Mouse (Mus musculus) frontal cortex, postnatal 25 days (tissue): ENCODE results near the gene Ndufv1.
"Not testable (repeated sequence)": the region's sequence is repeated elsewhere in the genome, so short reads cannot be mapped to it uniquely, and the experiment has no call there.

Experiments used
- DNase-seq, 2 experiments: peaks; one replicate each; pipeline ENCODE4 v3.0.0; 2022; ENCODE audit warnings: low spot score in 2 of 2

Gene Ndufv1

GRCm38 (mm10) chr19:4012432-4013022 is at the start of gene Ndufv1:
Ndufv1 (minus strand) TSS chr19:4012806.
- peak; percentile 95 to 96 for DNase-seq

GRCm38 (mm10) chr19:4060899-4061465 is 48.4 kb upstream of the Ndufv1 start:
- no peak for DNase-seq

GRCm38 (mm10) chr19:4060044-4060898 is 47.7 kb upstream of the Ndufv1 start:
- DNase-seq = not testable (repeated sequence)

GRCm38 (mm10) chr19:4059069-4059740 is 46.6 kb upstream of the Ndufv1 start, which contains the start of gene Gstp3:
Gstp3 (minus strand) TSS chr19:4059569.
- no peak for DNase-seq

GRCm38 (mm10) chr19:4058581-4058980 is 46.0 kb upstream of the Ndufv1 start:
- DNase-seq = no peak

GRCm38 (mm10) chr19:4057962-4058361 is 45.4 kb upstream of the Ndufv1 start:
- DNase-seq = no peak

- DNase-seq = no peak
These were observed 44.8 kb upstream of the Ndufv1 start for GRCm38 (mm10) chr19:4057389-4057788.

GRCm38 (mm10) chr19:4056727-4057126 is 44.1 kb upstream of the Ndufv1 start:
- DNase-seq = no peak

GRCm38 (mm10) chr19:4055947-4056693 is 43.5 kb upstream of the Ndufv1 start:
- DNase-seq = no peak

- DNase-seq = no peak
These were observed 42.8 kb upstream of the Ndufv1 start for GRCm38 (mm10) chr19:4055216-4055946.

GRCm38 (mm10) chr19:4054613-4055012 is 42.0 kb upstream of the Ndufv1 start:
- DNase-seq = no peak

GRCm38 (mm10) chr19:4052516-4053030 is 40.0 kb upstream of the Ndufv1 start:
- no peak for DNase-seq

GRCm38 (mm10) chr19:4051741-4052515 is 39.3 kb upstream of the Ndufv1 start:
- peak in 1 of 2 experiments; percentile 50 for DNase-seq

- DNase-seq = no peak
These were observed 38.4 kb upstream of the Ndufv1 start for GRCm38 (mm10) chr19:4051016-4051415.

- not testable (repeated sequence) for DNase-seq
These were observed 36.5 kb upstream of the Ndufv1 start for GRCm38 (mm10) chr19:4049069-4049468.

- DNase-seq = peak; percentile 49 to 65
These were observed 35.3 kb upstream of the Ndufv1 start for GRCm38 (mm10) chr19:4047859-4048258.

- no peak for DNase-seq
These were observed 34.3 kb upstream of the Ndufv1 start for GRCm38 (mm10) chr19:4046866-4047254.

GRCm38 (mm10) chr19:4045966-4046865 is 33.6 kb upstream of the Ndufv1 start, which contains the start of gene Gstp2:
Gstp2 (minus strand) TSS chr19:4046023.
- DNase-seq = peak; percentile 55 to 56

GRCm38 (mm10) chr19:4044109-4044508 is 31.5 kb upstream of the Ndufv1 start:
- not testable (repeated sequence) for DNase-seq
